9 mouse cellular contexts compared by ENCODE assay signal in the genomic region with DNA sequence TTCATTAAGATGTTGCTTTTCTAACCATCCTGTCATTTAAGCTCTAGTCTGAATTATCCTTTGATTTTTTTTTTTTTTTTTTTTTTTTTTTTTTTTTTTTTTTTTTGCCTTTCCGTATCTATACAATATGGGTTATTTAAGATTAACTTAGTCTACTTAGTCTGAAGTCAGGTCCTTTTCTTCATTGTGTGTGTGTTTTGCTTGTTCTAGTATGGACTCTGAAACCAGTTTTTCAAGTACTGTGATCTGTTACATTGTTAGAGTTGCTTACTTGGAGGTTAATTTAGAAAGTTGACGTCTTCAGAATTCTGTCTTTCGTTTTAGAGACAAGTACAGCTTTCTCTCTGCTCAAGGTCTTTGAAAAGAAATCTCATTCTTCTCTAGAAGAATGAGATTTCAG.
DNase-seq lines count a peak whose midpoint lies in the region; ATAC-seq and TF ChIP-seq lines count a peak whose summit lies in the region.
"Had no signal": no experiment of that assay in that cellular context is flagged by ENCODE, and none has a peak within 500 bp of the region (broad histone marks: within the 10 kb centered on the region; RNA-seq: fewer than 3 reads in every experiment).

No protein-coding gene starts in this region.

- H3K27me3 ChIP-seq in neural tube, embryonic 11.5 days (ENCODE audit: control insufficient read depth, insufficient read depth, low read length): no peaks in the 10 kb centered on the region
- H3K27me3 ChIP-seq in liver, embryonic 14.5 days (ENCODE audit: control insufficient read depth, insufficient read depth, low read length): no peaks in the 10 kb centered on the region

- DNase-seq in frontal cortex, postnatal 14 days (ENCODE audit: low spot score in 2 of 2): no peak
- no peak for DNase-seq in neural tube, embryonic 11.5 days (ENCODE audit: low spot score)
- DNase-seq in neural tube, embryonic 10.5 days (ENCODE audit: extremely low spot score, low spot score): no peak
- DNase-seq in liver, embryonic 14.5 days (ENCODE audit: low read depth in 3 of 3, low spot score in 3 of 3): no peak
- no peak for DNase-seq in thymus, postnatal 4 days
- no peak for DNase-seq in right cerebral cortex, postnatal 36 days (ENCODE audit: low spot score in 2 of 2)

- WGBS in neural tube, embryonic 11.5 days: 20% methylated on average over 3 of the region's 3 CpGs
- 58% methylated on average over 3 of the region's 3 CpGs for WGBS in liver, embryonic 14.5 days (ENCODE audit: insufficient replicate concordance)

- peaks cover 2% of the 10 kb centered on the region; the same call in 1 of the 2 replicates for H3K4me1 ChIP-seq in neural tube, embryonic 11.5 days (ENCODE audit: control insufficient read depth, insufficient read depth, low read length)
- H3K4me1 ChIP-seq in liver, embryonic 14.5 days (replicated peaks; ENCODE audit: control insufficient read depth in 2 of 2, insufficient read depth in 2 of 2, low read length in 1 of 2): no peaks in the 10 kb centered on the region; a peak in 1 of 4 replicates

- ATAC-seq in frontal cortex, adult (ENCODE audit: low TSS enrichment): peak; percentile 21; the same call in 1 of the 2 replicates
- ATAC-seq in neural tube, embryonic 11.5 days (ENCODE audit: insufficient read depth, low FRiP score, low TSS enrichment): no peak
- no peak for ATAC-seq in liver, embryonic 14.5 days (ENCODE audit: insufficient read depth)
- no peak for ATAC-seq in monocyte, adult 5-6 weeks (replicated peaks; ENCODE audit: insufficient number of reproducible peaks, low FRiP score, low TSS enrichment, poor library complexity, severe bottlenecking)
- ATAC-seq: activated CD4-positive, CD25-positive, alpha-beta regulatory T cell, adult 4 months had no signal

- H3K4me2 ChIP-seq in neural tube, embryonic 11.5 days (ENCODE audit: low read depth): peak overlapping the region; percentile 40
- H3K4me2 ChIP-seq in liver, embryonic 14.5 days (ENCODE audit: low read depth): peak overlapping the region; percentile 41; the same call in 1 of the 2 replicates

- no peak overlapping the region for H3K9ac ChIP-seq in neural tube, embryonic 11.5 days (ENCODE audit: low read length)
- H3K9ac ChIP-seq in liver, embryonic 14.5 days (replicated peaks): no peak overlapping the region

- H3K9me3 ChIP-seq in neural tube, embryonic 11.5 days (ENCODE audit: control insufficient read depth, low read length): no peaks in the 10 kb centered on the region
- no peaks in the 10 kb centered on the region for H3K9me3 ChIP-seq in liver, embryonic 14.5 days (ENCODE audit: control insufficient read depth, low read length)

- TF ChIP-seq CTCF in liver, embryonic 14.5 days (IDR thresholded peaks at IDR 0.05; ENCODE audit: low read depth): no peak

- no peak for TF ChIP-seq EP300 in liver, embryonic 14.5 days (IDR thresholded peaks at IDR 0.05; ENCODE audit: low read depth)

- no peak overlapping the region for H3K27ac ChIP-seq in neural tube, embryonic 11.5 days (ENCODE audit: low read depth, low read length)
- no peak overlapping the region for H3K27ac ChIP-seq in liver, embryonic 14.5 days

- H3K36me3 ChIP-seq in neural tube, embryonic 11.5 days (ENCODE audit: control insufficient read depth, insufficient read depth, low read length): no peaks in the 10 kb centered on the region
- no peaks in the 10 kb centered on the region for H3K36me3 ChIP-seq in liver, embryonic 14.5 days (replicated peaks; ENCODE audit: control insufficient read depth, insufficient read depth, low read depth)

- no peak overlapping the region for H3K4me3 ChIP-seq in neural tube, embryonic 11.5 days (ENCODE audit: low read depth, low read length)
- H3K4me3 ChIP-seq in liver, embryonic 14.5 days (ENCODE audit: insufficient read depth in 1 of 2, low read depth in 2 of 2, low read length in 2 of 2): peak overlapping the region in 1 of 2 experiments; percentile 10; a peak in 1 of 4 replicates
